Mouse (Mus musculus) hindlimb bud, embryonic 11.5 days (tissue): Measurements from ENCODE around the gene Chd1l.

Source experiments
- DNase-seq: peaks from one replicate; pipeline ENCODE4 v3.0.0-alpha.2; 2012; ENCODE audit warnings: low read depth, low spot score; ENCODE audit errors: extremely low spot score

The Chd1l gene

GRCm38 (mm10) chr3:97535660-97536059 is 74.3 kb downstream of the Chd1l start:
- DNase-seq, result no peak

DNA sequence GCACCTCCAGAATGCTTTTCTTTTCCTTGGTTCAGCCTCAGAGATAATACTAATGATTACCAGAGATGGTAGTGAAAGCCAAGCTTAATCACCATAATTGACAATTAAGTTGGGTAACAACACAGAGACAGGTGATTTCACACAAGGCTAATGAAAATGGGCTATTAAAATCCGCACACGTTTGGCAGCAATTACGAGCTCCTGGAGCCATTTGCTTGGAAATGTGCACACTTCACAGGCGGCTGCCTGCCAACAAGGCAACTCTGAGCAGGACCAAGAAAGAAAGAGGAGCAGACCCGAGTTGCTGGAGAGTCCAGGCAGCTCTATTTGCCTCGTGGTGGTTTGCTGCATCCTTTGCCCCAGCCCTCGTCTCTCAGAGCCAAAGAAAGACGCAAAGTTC is 84.5 kb downstream of the Chd1l start:
- no peak for DNase-seq

DNA sequence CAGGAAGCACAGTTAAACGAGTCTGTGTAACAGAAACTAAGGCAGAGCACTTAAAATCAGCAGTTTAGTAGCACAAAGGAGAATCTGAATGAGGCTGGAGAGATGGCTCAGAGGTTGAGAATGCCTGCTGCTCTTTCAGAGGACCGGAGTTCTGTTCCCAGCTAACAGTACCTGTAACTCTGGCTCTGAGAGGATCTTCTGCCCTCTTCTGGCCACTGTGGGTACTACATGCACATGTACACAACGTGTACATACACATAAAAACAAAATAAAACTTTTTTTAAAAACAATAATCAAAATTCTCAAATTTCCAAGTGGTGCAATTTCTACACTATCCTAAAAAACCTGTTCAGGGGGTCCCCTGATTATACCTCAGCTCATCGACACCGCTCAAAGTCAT is 85.2 kb downstream of the Chd1l start:
- DNase-seq, result no peak

GRCm38 (mm10) chr3:97521946-97522731 is 87.9 kb downstream of the Chd1l start:
- DNase-seq, result no peak

DNA sequence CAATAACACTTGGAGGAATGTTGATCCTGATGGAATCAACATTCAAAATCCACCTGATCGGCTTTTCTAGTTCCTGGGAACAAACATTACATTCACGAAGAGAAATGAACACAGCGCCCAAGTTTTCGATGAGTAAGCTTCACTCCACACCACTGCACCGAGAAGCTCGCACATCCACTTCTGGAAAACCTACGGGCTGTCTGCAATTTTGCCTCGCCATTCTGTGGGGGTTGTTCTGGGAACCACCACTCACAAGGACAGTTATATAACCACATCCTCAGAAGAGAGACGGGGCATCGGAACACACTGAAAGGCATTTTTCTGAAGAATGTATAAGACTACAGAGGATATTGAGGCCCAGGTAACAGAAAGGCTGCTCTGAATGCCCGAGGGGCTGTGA is 90.1 kb downstream of the Chd1l start:
- no peak for DNase-seq

GRCm38 (mm10) chr3:97512296-97512695 is 97.7 kb downstream of the Chd1l start:
- DNase-seq, result no peak
